Mouse (Mus musculus) liver, adult 2 months (tissue): ENCODE results near the gene Nemp1.

Experiments used
- CTCF ChIP-seq: fragments of 200-500 bp; IDR thresholded peaks from 2 replicates; pipeline ENCODE4 v1.5.1; 2011; ENCODE audit warnings: low read depth, low read length, control low read depth
- POLR2A ChIP-seq: fragments of 200-500 bp; IDR thresholded peaks from 2 replicates; pipeline ENCODE4 v1.6.1; 2011; ENCODE audit warnings: low read length, control low read depth; ENCODE audit not compliant: insufficient read depth; ENCODE audit errors: extremely low read depth

DNA sequence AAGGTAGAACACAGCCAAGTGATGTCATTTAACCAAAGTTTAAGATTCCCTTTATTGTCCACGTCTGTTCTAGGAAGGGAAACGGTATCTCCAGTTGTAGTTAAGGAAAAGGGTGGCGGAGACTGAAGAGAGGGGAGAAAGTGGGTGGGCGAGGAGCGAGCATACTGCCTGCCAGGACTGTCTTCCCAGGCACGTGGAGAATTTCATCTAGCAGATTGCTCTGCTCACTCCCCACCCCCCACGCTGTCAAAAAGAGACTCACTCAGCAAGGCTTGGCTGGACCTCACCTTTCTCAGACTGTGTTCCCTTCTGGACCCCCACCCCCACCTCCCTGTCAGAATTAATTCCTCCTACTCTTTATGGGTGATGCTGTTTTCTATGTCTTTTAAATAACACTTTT lies 2.5 kb downstream of the Nemp1 start:
- TF ChIP-seq CTCF = no peak
- no peak for TF ChIP-seq POLR2A
